Mouse (Mus musculus) cortical plate, adult 2 months (tissue): ENCODE measurements around the gene Tmtc1. TPM values are rescaled to one million over a fixed set of nuclear protein-coding genes. Genes with fewer than 3 reads are reported as not detected.
A peak's percentile ranks its signal among the peaks of the same experiment; 100 is the strongest.

Experiments used
- H3K27ac ChIP-seq: fragments of 200-500 bp; 2 replicates; pipeline ENCODE4 v1.5.1; 2012; ENCODE audit warnings: low read length, control low read depth, inconsistent platforms; ENCODE audit not compliant: insufficient read depth
- H3K4me1 ChIP-seq: fragments of 200-500 bp; 2 replicates; pipeline ENCODE4 v1.6.1; 2011; ENCODE audit warnings: low read length; ENCODE audit not compliant: control insufficient read depth, insufficient read depth
- H3K4me3 ChIP-seq: fragments of 200-500 bp; 2 replicates; pipeline ENCODE4 v1.5.1; 2011; ENCODE audit warnings: mild to moderate bottlenecking, low read length, control low read depth; ENCODE audit not compliant: insufficient read depth
- CTCF ChIP-seq: fragments of 200-500 bp; IDR thresholded peaks from 2 replicates; pipeline ENCODE4 v1.5.1; 2011; ENCODE audit warnings: mild to moderate bottlenecking, control low read depth, low read length; ENCODE audit not compliant: insufficient read depth; ENCODE audit errors: extremely low read depth
- POLR2A ChIP-seq: fragments of 200-500 bp; IDR thresholded peaks from 2 replicates; pipeline ENCODE4 v1.6.1; 2011; ENCODE audit warnings: mild to moderate bottlenecking, low read length, control low read depth; ENCODE audit not compliant: insufficient read depth; ENCODE audit errors: extremely low read depth
- polyA plus RNA-seq: library from polyadenylated mRNA; depleted of rRNA; stranded (reverse); fragments of >200 nt; gene quantifications from 2 replicates; pipeline ENCODE4 v1.2.3, GENCODE M21; 2012

Gene Tmtc1
- polyA plus RNA-seq, 1 experiment, result 35.2 TPM

- Histone ChIP-seq H3K4me3 (no peak overlapping the region), H3K4me1 (no peaks in the 10 kb centered on the region), H3K27ac (no peak overlapping the region)
- TF ChIP-seq POLR2A (no peak), CTCF (no peak)
Observed at GRCm38 (mm10) chr6:148454740-148455139, 10.6 kb upstream of the Tmtc1 start.

- H3K4me3 ChIP-seq, result no peak overlapping the region
- H3K4me1 ChIP-seq, result no peaks in the 10 kb centered on the region
- TF ChIP-seq POLR2A (no peak), CTCF (no peak)
- no peak overlapping the region for H3K27ac ChIP-seq
Observed at GRCm38 (mm10) chr6:148448151-148448550, 4.0 kb upstream of the Tmtc1 start.

- Histone ChIP-seq H3K4me1 (peaks cover 1% of the 10 kb centered on the region; the same call in 1 of the 2 replicates), H3K27ac (no peak overlapping the region), H3K4me3 (no peak overlapping the region)
- no peak for TF ChIP-seq CTCF
Observed at GRCm38 (mm10) chr6:148446113-148446512, 1.9 kb upstream of the Tmtc1 start.

GRCm38 (mm10) chr6:148444796-148445195, 607 bp upstream of the Tmtc1 start:
- Histone ChIP-seq H3K4me1 (peaks cover 1% of the 10 kb centered on the region; the same call in 1 of the 2 replicates), H3K27ac (peak overlapping the region; percentile 94), H3K4me3 (peak overlapping the region; percentile 99)
- TF ChIP-seq POLR2A (no peak), CTCF (no peak)

- Histone ChIP-seq H3K4me3 (peak overlapping the region; percentile 99), H3K4me1 (peaks cover 4% of the 10 kb centered on the region; the same call in 1 of the 2 replicates), H3K27ac (peak overlapping the region; percentile 94)
- TF ChIP-seq POLR2A (no peak), CTCF (no peak)
Observed at GRCm38 (mm10) chr6:148443291-148443725, 881 bp downstream of the Tmtc1 start.

GRCm38 (mm10) chr6:148442671-148443290, 1.4 kb downstream of the Tmtc1 start:
- Histone ChIP-seq H3K4me1 (peaks cover 6% of the 10 kb centered on the region; the same call in 1 of the 2 replicates), H3K4me3 (peak overlapping the region; percentile 99), H3K27ac (peak overlapping the region; percentile 94)
- TF ChIP-seq POLR2A (no peak), CTCF (no peak)

- H3K4me1 ChIP-seq, result peaks cover 6% of the 10 kb centered on the region; the same call in 1 of the 2 replicates
- TF ChIP-seq POLR2A (peak; percentile 24; the same call in 1 of the 2 replicates), CTCF (no peak)
- H3K27ac ChIP-seq, result no peak overlapping the region
- H3K4me3 ChIP-seq, result peak overlapping the region; percentile 99
Observed at GRCm38 (mm10) chr6:148441871-148442270, 2.3 kb downstream of the Tmtc1 start.

- no peak for TF ChIP-seq POLR2A
- no peak for TF ChIP-seq CTCF
- Histone ChIP-seq H3K27ac (no peak overlapping the region), H3K4me3 (no peak overlapping the region), H3K4me1 (peaks cover 6% of the 10 kb centered on the region; the same call in 1 of the 2 replicates)
Observed at GRCm38 (mm10) chr6:148439101-148439500, 5.1 kb downstream of the Tmtc1 start.

- TF ChIP-seq POLR2A (no peak), CTCF (no peak)
- Histone ChIP-seq H3K4me3 (no peak overlapping the region), H3K4me1 (peaks cover 6% of the 10 kb centered on the region; the same call in 1 of the 2 replicates), H3K27ac (no peak overlapping the region)
Observed at GRCm38 (mm10) chr6:148437565-148437964, 6.6 kb downstream of the Tmtc1 start.

- Histone ChIP-seq H3K4me1 (peaks cover 6% of the 10 kb centered on the region; the same call in 1 of the 2 replicates), H3K27ac (no peak overlapping the region), H3K4me3 (no peak overlapping the region)
- TF ChIP-seq CTCF, result no peak
- no peak for TF ChIP-seq POLR2A
Observed at GRCm38 (mm10) chr6:148436441-148437001, 7.7 kb downstream of the Tmtc1 start.
